Mouse (Mus musculus) MEL (cell line): Measurements from ENCODE around the gene D5Ertd579e.

ENCODE experiments used
- CTCF ChIP-seq, 3 experiments: IDR thresholded peaks in 2 of 3; conservative IDR thresholded peaks in 1 of 3; 2 replicates each; pipeline ENCODE4 v1.5.1; 2011 to 2012; ENCODE audit warnings: low read length in 3 of 3, low read depth in 2 of 3, mild to moderate bottlenecking in 2 of 3, improper control_type of control experiment in 1 of 3, inconsistent platforms in 1 of 3, mixed read lengths in 1 of 3, moderate library complexity in 1 of 3; ENCODE audit not compliant: control insufficient read depth in 1 of 3, insufficient read depth in 1 of 3, poor library complexity in 1 of 3, severe bottlenecking in 1 of 3
- E2F4 ChIP-seq: IDR thresholded peaks from 2 replicates; pipeline ENCODE4 v1.6.1; 2011; ENCODE audit warnings: low read depth, low read length, improper control_type of control experiment, borderline replicate concordance
- EP300 ChIP-seq, 2 experiments: IDR thresholded peaks; 2 replicates each; pipeline ENCODE4 v1.6.1; 2011; ENCODE audit warnings: improper control_type of control experiment in 2 of 2, low read length in 2 of 2, low read depth in 1 of 2, mild to moderate bottlenecking in 1 of 2
- MAFK ChIP-seq: IDR thresholded peaks from 2 replicates; pipeline ENCODE4 v1.6.1; 2011; ENCODE audit warnings: low read depth, mild to moderate bottlenecking, low read length, improper control_type of control experiment, borderline replicate concordance
- MEF2A ChIP-seq: IDR thresholded peaks from 2 replicates; pipeline ENCODE4 v1.6.1; 2014; ENCODE audit warnings: low read depth, mild to moderate bottlenecking, inconsistent platforms, low read length, improper control_type of control experiment; ENCODE audit not compliant: poor library complexity, insufficient replicate concordance, severe bottlenecking; ENCODE audit errors: extremely low read depth
- MYB ChIP-seq: IDR thresholded peaks from 2 replicates; pipeline ENCODE4 v1.6.1; 2011; ENCODE audit warnings: mild to moderate bottlenecking, low read depth, low read length, improper control_type of control experiment
- MYC ChIP-seq: IDR thresholded peaks from 2 replicates; pipeline ENCODE4 v1.6.1; 2011; ENCODE audit warnings: low read depth, mild to moderate bottlenecking, low read length, improper control_type of control experiment, moderate library complexity
- POLR2A ChIP-seq, 2 experiments: IDR thresholded peaks; 2 replicates each; pipeline ENCODE4 v1.6.1; 2011 to 2012; ENCODE audit warnings: low read length in 2 of 2, mild to moderate bottlenecking in 2 of 2, control low read depth in 1 of 2, improper control_type of control experiment in 1 of 2, low read depth in 1 of 2, moderate library complexity in 1 of 2; ENCODE audit not compliant: control insufficient read depth in 1 of 2, insufficient read depth in 1 of 2, poor library complexity in 1 of 2
- POLR2AphosphoS5 ChIP-seq: IDR thresholded peaks from 2 replicates; pipeline ENCODE4 v1.6.1; 2012; ENCODE audit warnings: low read depth, borderline replicate concordance, mild to moderate bottlenecking, inconsistent platforms, low read length, moderate library complexity, mixed read lengths
- RCOR1 ChIP-seq: IDR thresholded peaks from 2 replicates; pipeline ENCODE4 v1.6.1; 2012; ENCODE audit warnings: low read depth, mild to moderate bottlenecking, inconsistent platforms, low read length, improper control_type of control experiment
- TAL1 ChIP-seq: IDR thresholded peaks from 2 replicates; pipeline ENCODE4 v1.6.1; 2012; ENCODE audit warnings: mild to moderate bottlenecking, inconsistent platforms, low read length, moderate library complexity, mixed read lengths
- TCF12 ChIP-seq: IDR thresholded peaks from 2 replicates; pipeline ENCODE4 v1.6.1; 2014; ENCODE audit warnings: low read depth, mild to moderate bottlenecking, inconsistent platforms, low read length, improper control_type of control experiment, moderate library complexity
- USF1 ChIP-seq: IDR thresholded peaks from 2 replicates; pipeline ENCODE4 v1.6.1; 2014; ENCODE audit warnings: low read depth, mild to moderate bottlenecking, inconsistent platforms, low read length, improper control_type of control experiment, moderate library complexity
- USF2 ChIP-seq, 2 experiments: IDR thresholded peaks; 2 replicates each; pipeline ENCODE4 v1.6.1; 2011 to 2012; ENCODE audit warnings: improper control_type of control experiment in 2 of 2, low read length in 2 of 2, borderline replicate concordance in 1 of 2, inconsistent platforms in 1 of 2, low read depth in 1 of 2, mild to moderate bottlenecking in 1 of 2; ENCODE audit not compliant: insufficient read depth in 1 of 2

GRCm38 (mm10) chr5:36719601-36720000, 23.8 kb upstream of the D5Ertd579e start:
- TF ChIP-seq CTCF (IDR thresholded peaks at IDR 0.05 in 2 of 3, conservative IDR thresholded peaks at IDR 0.05 in 1 of 3; ENCODE audit: control insufficient read depth in 1 of 3, insufficient read depth in 1 of 3, low read depth in 2 of 3, low read length in 3 of 3, poor library complexity in 1 of 3, severe bottlenecking in 1 of 3), result no peak
- TF ChIP-seq TAL1, result no peak
- TF ChIP-seq EP300 (IDR thresholded peaks at IDR 0.05; ENCODE audit: low read depth in 1 of 2, low read length in 2 of 2), result no peak
- TF ChIP-seq POLR2A (IDR thresholded peaks at IDR 0.05; ENCODE audit: control insufficient read depth in 1 of 2, insufficient read depth in 1 of 2, low read depth in 1 of 2, low read length in 2 of 2, poor library complexity in 1 of 2), result no peak
- TF ChIP-seq MAFK, result no peak
- TF ChIP-seq POLR2AphosphoS5, result no peak
- TF ChIP-seq USF1, result no peak
- TF ChIP-seq E2F4, result no peak
- no peak for TF ChIP-seq RCOR1
- TF ChIP-seq TCF12, result no peak
- no peak for TF ChIP-seq MYC
- TF ChIP-seq USF2 (IDR thresholded peaks at IDR 0.05; ENCODE audit: borderline replicate concordance in 1 of 2, insufficient read depth in 1 of 2, low read depth in 1 of 2, low read length in 2 of 2), result no peak
- TF ChIP-seq MEF2A, result no peak
- no peak for TF ChIP-seq MYB
